Mouse (Mus musculus) liver, postnatal 0 days (tissue): ENCODE measurements around the gene Ntm.

Source experiments
- CTCF ChIP-seq: sonication (generic); IDR thresholded peaks from 2 replicates; pipeline ENCODE4 v1.5.1; 2016; ENCODE audit warnings: antibody characterized with exemption, low read depth
- EP300 ChIP-seq: IDR thresholded peaks from 2 replicates; pipeline ENCODE4 v1.6.1; 2016; ENCODE audit warnings: antibody characterized with exemption, low read depth, mild to moderate bottlenecking

DNA sequence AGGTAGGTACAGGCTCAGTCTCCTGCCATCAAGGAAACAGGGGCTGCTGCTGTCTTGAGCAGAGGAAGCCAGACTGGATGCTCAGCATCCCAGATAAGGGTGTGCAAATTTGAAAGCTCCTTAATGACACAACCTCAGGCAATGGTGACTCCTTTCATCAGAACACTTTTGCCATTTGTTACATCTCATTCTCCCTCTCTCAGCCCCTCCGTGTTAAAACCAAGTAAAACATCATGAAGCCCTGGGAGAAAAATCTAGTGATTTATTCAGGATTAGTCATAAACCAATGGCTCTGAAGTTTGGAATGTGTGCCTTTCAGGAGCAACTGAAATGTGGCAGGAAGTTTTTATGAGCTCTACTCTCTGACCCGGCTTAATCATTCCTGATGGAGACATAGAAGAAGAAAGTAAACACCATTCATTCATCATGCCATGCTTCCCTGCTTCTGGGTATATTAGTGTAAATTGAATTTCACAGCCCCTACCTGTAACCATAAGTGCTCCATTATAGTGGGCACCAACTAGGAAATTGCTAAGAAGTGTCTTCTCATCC is 845.3 kb downstream of the Ntm start:
- TF ChIP-seq CTCF: no peak
- no peak for TF ChIP-seq EP300
